Mouse (Mus musculus) embryonic facial prominence, embryonic 11.5 days (tissue): ENCODE data around the gene Selplg. TPM values are rescaled to one million over a fixed set of nuclear protein-coding genes. Genes with fewer than 3 reads are reported as not detected.
"Not testable (repeated sequence)": the region's sequence is repeated elsewhere in the genome, so short reads cannot be mapped to it uniquely, and the experiment has no call there.

Source experiments
- ATAC-seq: fragments of 200-750 bp; cut with Nextera tagmentation; replicated peaks from 2 replicates; pipeline ENCODE4 v1.8.0; 2017; ENCODE audit warnings: low read depth; ENCODE audit not compliant: insufficient number of reproducible peaks, low FRiP score, low TSS enrichment
- DNase-seq: peaks from one replicate; pipeline ENCODE4 v3.0.0-alpha.2; 2015; ENCODE audit warnings: low spot score
- H3K27ac ChIP-seq: fragments of 300-500 bp; sonication (generic); replicated peaks from 2 replicates; pipeline ENCODE4 v1.5.1; 2014; ENCODE audit warnings: mild to moderate bottlenecking, low read depth, low read length, control low read depth
- H3K27me3 ChIP-seq: fragments of 300-500 bp; sonication (generic); 2 replicates; pipeline ENCODE4 v1.6.1; 2014; ENCODE audit warnings: mild to moderate bottlenecking, low read length, moderate library complexity, mixed read lengths; ENCODE audit not compliant: control insufficient read depth, insufficient read depth
- H3K36me3 ChIP-seq: fragments of 300-500 bp; sonication (generic); replicated peaks from 2 replicates; pipeline ENCODE4 v1.6.1; 2014; ENCODE audit warnings: low read depth, mild to moderate bottlenecking, low read length, moderate library complexity, mixed read lengths; ENCODE audit not compliant: control insufficient read depth, insufficient read depth
- H3K4me1 ChIP-seq: fragments of 300-500 bp; sonication (generic); 2 replicates; pipeline ENCODE4 v1.6.1; 2014; ENCODE audit warnings: low read length, mixed read lengths; ENCODE audit not compliant: control insufficient read depth, insufficient read depth
- H3K4me2 ChIP-seq: fragments of 300-500 bp; sonication (generic); 2 replicates; pipeline ENCODE4 v1.6.1; 2014; ENCODE audit warnings: low read depth, mild to moderate bottlenecking, control low read depth, low read length, moderate library complexity
- H3K4me3 ChIP-seq: fragments of 300-500 bp; sonication (generic); 2 replicates; pipeline ENCODE4 v1.5.1; 2014; ENCODE audit warnings: low read depth, low read length, control low read depth
- H3K9ac ChIP-seq: fragments of 300-500 bp; sonication (generic); replicated peaks from 2 replicates; pipeline ENCODE4 v1.6.1; 2014; ENCODE audit warnings: mild to moderate bottlenecking, control low read depth, low read length
- H3K9me3 ChIP-seq: fragments of 300-500 bp; sonication (generic); replicated peaks from 2 replicates; pipeline ENCODE4 v1.6.1; 2016; ENCODE audit warnings: mild to moderate bottlenecking, low read length, inconsistent platforms, mixed read lengths; ENCODE audit not compliant: control insufficient read depth
- WGBS: fragments of 180-500 bp; shearing (Covaris S2); extraction: QIAGEN DNeasy Blood & Tissue Kit; methylation state at CpG from one replicate; pipeline ENCODE4 v1.1.7; 2014; 5-methylcytosine and 5-hydroxymethylcytosine counted together
- polyA plus RNA-seq: library from polyadenylated mRNA; unstranded; fragments of >200 nt; fragmentation: Nextera tagmentation; extraction: Ambion mirVana; gene quantifications from 2 replicates; pipeline ENCODE4 v1.2.1, GENCODE M21; 2014

Selplg gene
- polyA plus RNA-seq, 1 experiment from 2014 or later = 2.0 TPM

GRCm38 (mm10) chr5:113783581-113784001 is 48.9 kb downstream of the Selplg start:
- H3K9me3 ChIP-seq = no peaks in the 10 kb centered on the region
- H3K27me3 ChIP-seq = no peaks in the 10 kb centered on the region
- H3K9ac ChIP-seq = peak overlapping the region; percentile 46
- 10% methylated on average over 12 of the region's 12 CpGs for WGBS
- H3K4me3 ChIP-seq = no peak overlapping the region
- peak; percentile 65 for DNase-seq
- no peak overlapping the region for H3K4me2 ChIP-seq
- no peaks in the 10 kb centered on the region; the same call in 1 of the 2 replicates for H3K36me3 ChIP-seq
- peak overlapping the region; percentile 78 for H3K27ac ChIP-seq
- H3K4me1 ChIP-seq = peaks cover 13% of the 10 kb centered on the region
- no peak for ATAC-seq

GRCm38 (mm10) chr5:113782624-113783023 is 49.8 kb downstream of the Selplg start:
- DNase-seq = no peak
- 93% methylated on average over 7 of the region's 7 CpGs for whole genome bisulfite sequencing
- no peak overlapping the region for H3K9ac ChIP-seq
- H3K9me3 ChIP-seq = no peaks in the 10 kb centered on the region
- no peak overlapping the region for H3K4me3 ChIP-seq
- H3K36me3 ChIP-seq = no peaks in the 10 kb centered on the region; the same call in 1 of the 2 replicates
- peak overlapping the region; percentile 78; the same call in 1 of the 2 replicates for H3K27ac ChIP-seq
- peaks cover 8% of the 10 kb centered on the region for H3K4me1 ChIP-seq
- no peak overlapping the region; the same call in 1 of the 2 replicates for H3K4me2 ChIP-seq
- ATAC-seq = no peak
- H3K27me3 ChIP-seq = no peaks in the 10 kb centered on the region

GRCm38 (mm10) chr5:113781875-113782274 is 50.6 kb downstream of the Selplg start:
- DNase-seq = no peak
- WGBS = 77% methylated on average over 7 of the region's 7 CpGs
- H3K27ac ChIP-seq = no peak overlapping the region

GRCm38 (mm10) chr5:113781254-113781653 is 51.2 kb downstream of the Selplg start:
- Histone ChIP-seq H3K9ac (no peak overlapping the region), H3K4me3 (no peak overlapping the region), H3K9me3 (no peaks in the 10 kb centered on the region), H3K4me1 (peaks cover 8% of the 10 kb centered on the region), H3K4me2 (no peak overlapping the region), H3K27ac (no peak overlapping the region), H3K27me3 (no peaks in the 10 kb centered on the region), H3K36me3 (no peaks in the 10 kb centered on the region; the same call in 1 of the 2 replicates)
- WGBS = 66% methylated on average over 7 of the region's 7 CpGs
- DNase-seq = no peak
- ATAC-seq = no peak

More at GRCm38 (mm10) chr5:113781875-113782274, 50.6 kb downstream of the Selplg start:
- H3K4me1 ChIP-seq = peaks cover 8% of the 10 kb centered on the region
- H3K36me3 ChIP-seq = no peaks in the 10 kb centered on the region; the same call in 1 of the 2 replicates
- ATAC-seq = no peak
- no peaks in the 10 kb centered on the region for H3K9me3 ChIP-seq
- no peaks in the 10 kb centered on the region for H3K27me3 ChIP-seq
- no peak overlapping the region for H3K9ac ChIP-seq
- no peak overlapping the region for H3K4me2 ChIP-seq
- H3K4me3 ChIP-seq = no peak overlapping the region

GRCm38 (mm10) chr5:113780763-113781162 is 51.7 kb downstream of the Selplg start:
- Histone ChIP-seq H3K27me3 (no peaks in the 10 kb centered on the region), H3K27ac (no peak overlapping the region), H3K36me3 (no peaks in the 10 kb centered on the region; the same call in none of the 2 replicates), H3K9ac (no peak overlapping the region), H3K4me3 (no peak overlapping the region), H3K4me2 (no peak overlapping the region), H3K9me3 (no peaks in the 10 kb centered on the region), H3K4me1 (peaks cover 8% of the 10 kb centered on the region)
- ATAC-seq (no peak), DNase-seq (no peak)
- 83% methylated on average over 5 of the region's 5 CpGs for WGBS

GRCm38 (mm10) chr5:113780082-113780752 is 52.2 kb downstream of the Selplg start:
- no peak for DNase-seq
- H3K4me1 ChIP-seq = peaks cover 8% of the 10 kb centered on the region
- no peak overlapping the region for H3K9ac ChIP-seq
- H3K4me2 ChIP-seq = no peak overlapping the region
- peak; percentile 40 for ATAC-seq
- no peaks in the 10 kb centered on the region for H3K9me3 ChIP-seq
- H3K4me3 ChIP-seq = no peak overlapping the region
- H3K27me3 ChIP-seq = no peaks in the 10 kb centered on the region
- 97% methylated on average over 3 of the region's 3 CpGs for WGBS
- H3K27ac ChIP-seq = no peak overlapping the region
- no peaks in the 10 kb centered on the region; the same call in none of the 2 replicates for H3K36me3 ChIP-seq

GRCm38 (mm10) chr5:113779569-113779968 is 52.9 kb downstream of the Selplg start:
- Histone ChIP-seq H3K36me3 (no peaks in the 10 kb centered on the region; the same call in none of the 2 replicates), H3K4me2 (no peak overlapping the region), H3K4me1 (peaks cover 8% of the 10 kb centered on the region), H3K9me3 (no peaks in the 10 kb centered on the region), H3K27me3 (no peaks in the 10 kb centered on the region), H3K27ac (no peak overlapping the region), H3K4me3 (no peak overlapping the region), H3K9ac (no peak overlapping the region)
- ATAC-seq (no peak), DNase-seq (no peak)
- 74% methylated on average over 5 of the region's 5 CpGs for WGBS

GRCm38 (mm10) chr5:113777728-113778127 is 54.7 kb downstream of the Selplg start:
- not testable (repeated sequence) for H3K4me3 ChIP-seq, H3K27me3 ChIP-seq, ATAC-seq, DNase-seq, H3K36me3 ChIP-seq, H3K4me1 ChIP-seq, H3K4me2 ChIP-seq, H3K9me3 ChIP-seq, H3K9ac ChIP-seq, H3K27ac ChIP-seq
- 93% methylated on average over 8 of the region's 8 CpGs for WGBS
